Mouse (Mus musculus): Measurements from ENCODE around the gene Hk2. TPM values are rescaled to one million over a fixed set of nuclear protein-coding genes. Genes with fewer than 3 reads are reported as not detected.
A peak's percentile ranks its signal among the peaks of the same experiment; 100 is the strongest.

Gene Hk2
- total RNA-seq (2014; rRNA removed): 1.6 and 3.9 TPM in 2 replicates
- 2.0 and 2.2 TPM in 2 replicates for polyA plus RNA-seq (2015; fragmentation: Nextera tagmentation; extraction: Ambion mirVana)

- Histone ChIP-seq H3K27me3 (ENCODE audit: insufficient read depth, low read length) (0 out of 2 replicates have a peak, but pooled peaks cover 14% of the 10 kb centered on the region), H3K9ac (replicated peaks; ENCODE audit: low read length, poor library complexity, severe bottlenecking) (peak within 1 kb of the TSS; percentile 39), H3K4me2 (ENCODE audit: low read depth, low read length, poor library complexity, severe bottlenecking) (peak within 1 kb of the TSS; percentile 97), H3K9me3 (ENCODE audit: low read length) (no peaks in the 10 kb centered on the region), H3K27ac (ENCODE audit: low read depth, low read length) (no peak within 1 kb of the TSS), H3K4me1 (ENCODE audit: insufficient read depth, low read length) (peaks cover 13% of the 10 kb centered on the region; the same call in 1 of the 2 replicates), H3K4me3 (ENCODE audit: low read depth, low read length) (peak within 1 kb of the TSS; percentile 53), H3K36me3 (ENCODE audit: insufficient read depth, low read length) (no peaks in the 10 kb centered on the region)
- TF ChIP-seq CTCF (IDR thresholded peaks at IDR 0.05): no peak
- DNase-seq (ENCODE audit: low spot score) (peak; percentile 91), ATAC-seq (ENCODE audit: low FRiP score) (peak; percentile 94)
- WGBS: under 1% methylated on average over 39 of the region's 39 CpGs
These were observed at the start of gene Hk2 for GRCm38 (mm10) chr6:82774321-82774764. Hk2 (minus strand) TSS chr6:82774454.

GRCm38 (mm10) chr6:82821758-82822253, 47.6 kb upstream of the Hk2 start:
- Histone ChIP-seq H3K4me2 (ENCODE audit: low read depth, low read length, poor library complexity, severe bottlenecking) (no peak overlapping the region), H3K4me3 (ENCODE audit: low read depth, low read length) (no peak overlapping the region), H3K9me3 (ENCODE audit: low read length) (no peaks in the 10 kb centered on the region), H3K4me1 (ENCODE audit: insufficient read depth, low read length) (no peaks in the 10 kb centered on the region), H3K27ac (ENCODE audit: low read depth, low read length) (no peak overlapping the region), H3K27me3 (ENCODE audit: insufficient read depth, low read length) (no peaks in the 10 kb centered on the region), H3K9ac (replicated peaks; ENCODE audit: low read length, poor library complexity, severe bottlenecking) (no peak overlapping the region), H3K36me3 (ENCODE audit: insufficient read depth, low read length) (no peaks in the 10 kb centered on the region)
- TF ChIP-seq CTCF (IDR thresholded peaks at IDR 0.05): no peak; the same call in 1 of the 2 replicates
- ATAC-seq (ENCODE audit: low FRiP score) (no peak), DNase-seq (ENCODE audit: low spot score) (peak; percentile 37)
- 50% methylated on average over 4 of the region's 4 CpGs for WGBS

GRCm38 (mm10) chr6:82820716-82821115, 46.5 kb upstream of the Hk2 start:
- no peak overlapping the region for H3K9ac ChIP-seq (replicated peaks; ENCODE audit: low read length, poor library complexity, severe bottlenecking)
- H3K4me3 ChIP-seq (ENCODE audit: low read depth, low read length): no peak overlapping the region
- H3K9me3 ChIP-seq (ENCODE audit: low read length): no peaks in the 10 kb centered on the region
- no peak for TF ChIP-seq CTCF (IDR thresholded peaks at IDR 0.05)
- no peaks in the 10 kb centered on the region for H3K36me3 ChIP-seq (ENCODE audit: insufficient read depth, low read length)
- H3K4me2 ChIP-seq (ENCODE audit: low read depth, low read length, poor library complexity, severe bottlenecking): no peak overlapping the region
- no peak overlapping the region for H3K27ac ChIP-seq (ENCODE audit: low read depth, low read length)
- WGBS: 77% methylated on average over 3 of the region's 3 CpGs
- H3K27me3 ChIP-seq (ENCODE audit: insufficient read depth, low read length): no peaks in the 10 kb centered on the region
- no peak for DNase-seq (ENCODE audit: low spot score)
- ATAC-seq (ENCODE audit: low FRiP score): no peak
- H3K4me1 ChIP-seq (ENCODE audit: insufficient read depth, low read length): no peaks in the 10 kb centered on the region

GRCm38 (mm10) chr6:82814821-82815220, 40.6 kb upstream of the Hk2 start:
- no peak overlapping the region for H3K27ac ChIP-seq (ENCODE audit: low read depth, low read length)
- 79% methylated on average over 4 of the region's 4 CpGs for WGBS

GRCm38 (mm10) chr6:82807984-82808700, 33.9 kb upstream of the Hk2 start:
- 78% methylated on average over 7 of the region's 7 CpGs for WGBS
- ATAC-seq (ENCODE audit: low FRiP score): no peak

More at GRCm38 (mm10) chr6:82814821-82815220, 40.6 kb upstream of the Hk2 start:
- Histone ChIP-seq H3K4me2 (ENCODE audit: low read depth, low read length, poor library complexity, severe bottlenecking) (no peak overlapping the region), H3K36me3 (ENCODE audit: insufficient read depth, low read length) (no peaks in the 10 kb centered on the region), H3K9ac (replicated peaks; ENCODE audit: low read length, poor library complexity, severe bottlenecking) (no peak overlapping the region), H3K9me3 (ENCODE audit: low read length) (no peaks in the 10 kb centered on the region), H3K4me3 (ENCODE audit: low read depth, low read length) (no peak overlapping the region), H3K27me3 (ENCODE audit: insufficient read depth, low read length) (no peaks in the 10 kb centered on the region), H3K4me1 (ENCODE audit: insufficient read depth, low read length) (no peaks in the 10 kb centered on the region)
- no peak for DNase-seq (ENCODE audit: low spot score)
- TF ChIP-seq CTCF (IDR thresholded peaks at IDR 0.05): no peak
- ATAC-seq (ENCODE audit: low FRiP score): no peak

GRCm38 (mm10) chr6:82806971-82807370, 32.7 kb upstream of the Hk2 start:
- 74% methylated on average over 3 of the region's 3 CpGs for WGBS
- Histone ChIP-seq H3K4me3 (ENCODE audit: low read depth, low read length) (no peak overlapping the region), H3K9me3 (ENCODE audit: low read length) (no peaks in the 10 kb centered on the region), H3K4me1 (ENCODE audit: insufficient read depth, low read length) (no peaks in the 10 kb centered on the region), H3K4me2 (ENCODE audit: low read depth, low read length, poor library complexity, severe bottlenecking) (no peak overlapping the region), H3K9ac (replicated peaks; ENCODE audit: low read length, poor library complexity, severe bottlenecking) (no peak overlapping the region), H3K27ac (ENCODE audit: low read depth, low read length) (no peak overlapping the region), H3K27me3 (ENCODE audit: insufficient read depth, low read length) (no peaks in the 10 kb centered on the region), H3K36me3 (ENCODE audit: insufficient read depth, low read length) (no peaks in the 10 kb centered on the region)
- ATAC-seq (ENCODE audit: low FRiP score) (no peak), DNase-seq (ENCODE audit: low spot score) (no peak)
- no peak for TF ChIP-seq CTCF (IDR thresholded peaks at IDR 0.05)

More at GRCm38 (mm10) chr6:82807984-82808700, 33.9 kb upstream of the Hk2 start:
- no peak for DNase-seq (ENCODE audit: low spot score)
- Histone ChIP-seq H3K27me3 (ENCODE audit: insufficient read depth, low read length) (no peaks in the 10 kb centered on the region), H3K4me2 (ENCODE audit: low read depth, low read length, poor library complexity, severe bottlenecking) (no peak overlapping the region), H3K4me1 (ENCODE audit: insufficient read depth, low read length) (no peaks in the 10 kb centered on the region), H3K27ac (ENCODE audit: low read depth, low read length) (no peak overlapping the region), H3K9me3 (ENCODE audit: low read length) (no peaks in the 10 kb centered on the region), H3K9ac (replicated peaks; ENCODE audit: low read length, poor library complexity, severe bottlenecking) (no peak overlapping the region), H3K4me3 (ENCODE audit: low read depth, low read length) (no peak overlapping the region), H3K36me3 (ENCODE audit: insufficient read depth, low read length) (no peaks in the 10 kb centered on the region)
- no peak for TF ChIP-seq CTCF (IDR thresholded peaks at IDR 0.05)

Measured in midbrain, postnatal 0 days (tissue).